Mouse (Mus musculus): ENCODE measurements around the gene Gnai1. TPM values are rescaled to one million over a fixed set of nuclear protein-coding genes. Genes with fewer than 3 reads are reported as not detected.

The Gnai1 gene
- total RNA-seq, 2 experiments from 2014 or later = 3.5 to 6.9 TPM

DNA sequence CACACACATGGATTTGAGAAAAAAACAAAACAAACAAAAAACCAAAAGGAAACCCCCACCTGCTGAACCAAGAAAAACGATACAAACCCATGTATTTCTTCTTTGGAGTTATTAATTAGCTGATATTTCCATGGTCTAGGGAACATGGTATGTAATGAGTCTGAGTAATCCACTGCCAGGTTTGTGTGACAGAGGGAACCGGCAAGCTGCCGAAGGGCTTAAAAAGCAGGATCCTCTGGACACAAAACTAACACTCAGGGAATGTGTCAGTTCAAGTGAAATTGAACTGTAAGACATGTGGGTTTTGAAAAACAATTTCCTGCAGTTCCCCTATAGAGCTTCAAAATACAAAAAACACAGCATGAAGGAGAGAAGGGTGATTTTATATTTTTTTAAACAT is 72.1 kb downstream of the Gnai1 start:
- DNase-seq = no peak

DNA sequence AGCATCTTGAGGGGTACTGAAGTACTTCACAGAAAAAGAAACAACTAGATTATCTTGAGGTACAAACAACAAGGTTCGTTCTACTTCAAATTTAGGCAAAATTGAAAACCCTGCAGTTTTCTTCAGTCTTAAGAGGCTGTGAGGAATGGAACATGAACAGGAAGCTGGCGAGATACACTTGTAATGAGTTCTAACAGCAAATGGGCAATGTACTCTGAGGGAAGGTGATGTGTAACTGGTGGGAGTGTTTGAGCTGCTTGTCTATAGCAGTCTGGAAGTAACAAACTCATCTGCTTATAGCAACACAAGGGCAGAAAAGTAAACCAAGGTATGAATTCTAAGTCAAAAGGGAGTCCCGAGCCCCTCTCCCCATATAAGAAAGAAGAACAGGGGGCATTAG is 78.1 kb downstream of the Gnai1 start:
- DNase-seq = no peak

DNA sequence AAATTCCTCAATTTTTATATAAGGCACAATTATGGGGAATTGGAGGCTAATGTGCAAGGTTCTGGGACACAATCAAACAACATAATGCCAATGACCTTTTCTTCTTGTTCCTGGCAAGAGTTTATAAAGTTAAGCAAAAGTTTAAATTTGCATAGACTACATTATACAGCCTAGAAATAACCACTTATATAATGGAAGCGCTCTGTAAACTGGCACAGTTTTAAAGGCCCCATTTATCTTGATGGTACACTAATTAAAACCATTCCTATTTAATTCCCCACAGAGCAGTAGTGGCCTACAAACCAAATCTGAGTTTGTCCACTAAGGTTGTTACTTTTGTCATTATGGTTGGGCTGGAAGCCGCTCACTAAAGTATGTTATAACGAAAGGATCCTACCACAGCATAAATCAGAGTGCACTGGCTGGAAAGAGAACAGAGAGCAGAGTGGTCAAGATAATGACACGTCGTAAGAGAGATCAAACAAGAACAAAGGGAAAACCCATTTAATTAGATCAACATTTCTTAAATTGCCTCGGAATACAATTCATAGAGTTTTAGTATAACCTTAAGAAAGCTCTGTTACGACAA is 85.7 kb downstream of the Gnai1 start:
- DNase-seq = no peak

DNA sequence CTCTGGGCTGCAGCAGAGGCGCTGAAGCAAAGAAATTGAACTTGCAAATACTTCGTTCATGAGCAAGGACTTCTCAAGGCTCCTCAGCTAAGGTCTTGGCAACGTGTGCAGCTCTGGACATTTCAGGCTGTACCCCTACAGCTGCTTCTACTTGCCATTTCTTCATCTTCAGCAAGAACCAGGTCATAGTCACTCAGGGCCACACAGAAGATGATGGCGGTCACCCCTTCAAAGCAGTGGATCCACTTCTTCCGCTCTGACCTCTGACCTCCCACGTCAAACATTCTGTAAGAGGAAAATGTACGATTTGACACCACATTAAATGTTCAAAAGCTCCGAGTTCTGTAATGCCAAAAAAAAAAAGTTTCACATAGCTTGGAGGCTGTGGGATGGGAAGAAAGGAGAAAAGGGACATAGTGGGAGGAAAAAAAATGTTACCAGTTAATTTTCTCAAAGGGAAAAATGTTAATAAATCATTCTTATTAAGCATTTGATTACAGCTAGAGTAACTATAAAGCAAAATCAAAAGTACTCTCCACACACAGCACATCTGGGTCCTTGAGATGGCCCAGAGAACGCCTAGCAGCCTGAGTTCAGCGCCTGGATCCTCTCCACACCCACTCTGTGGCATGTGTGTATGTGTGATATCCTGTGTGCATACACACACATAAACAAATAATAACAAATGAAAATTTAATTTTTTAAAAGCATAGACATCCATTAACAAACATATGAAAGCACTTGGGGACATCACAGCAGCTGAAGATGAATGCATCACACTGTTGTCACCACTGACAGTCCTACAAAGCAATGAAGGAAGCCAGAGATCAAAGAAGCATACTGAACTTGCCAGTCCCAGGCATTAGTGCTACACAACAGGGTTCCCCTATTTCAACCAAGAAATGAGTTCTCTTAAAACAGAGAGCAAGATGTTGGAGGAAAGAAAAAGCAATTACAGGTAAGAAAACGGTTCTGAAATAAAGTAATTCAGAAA is 86.6 kb downstream of the Gnai1 start:
- no peak for DNase-seq

DNA sequence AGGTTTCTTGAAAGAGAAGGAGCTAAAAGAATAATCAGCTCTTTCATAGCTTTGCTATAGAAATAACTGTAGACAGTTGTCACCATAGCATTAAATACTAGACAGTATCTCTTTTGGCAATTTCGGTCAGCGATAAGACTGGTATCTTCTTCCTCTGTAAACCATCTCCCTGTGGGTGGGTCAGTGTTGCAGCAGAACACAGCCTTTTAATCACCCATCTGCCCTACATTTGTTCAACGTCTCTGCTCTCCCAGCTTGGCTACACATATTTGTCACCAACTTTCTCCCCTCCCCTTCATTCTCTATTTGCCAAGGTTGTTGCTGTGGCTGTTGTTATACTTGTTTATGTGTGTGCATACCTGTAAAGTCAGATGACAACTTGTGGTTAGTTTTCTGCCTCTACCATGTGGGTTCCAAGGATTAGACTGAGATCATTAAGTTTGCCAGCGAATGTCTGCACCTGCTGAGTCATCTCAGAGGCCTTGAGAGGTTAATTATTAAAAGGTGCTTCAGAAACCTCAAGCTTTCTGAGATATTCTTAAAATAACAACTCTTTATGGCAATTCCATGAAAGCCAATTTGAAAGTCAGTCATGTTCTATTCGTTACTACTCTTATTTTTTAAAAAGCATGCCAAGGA is 109.7 kb downstream of the Gnai1 start:
- no peak for DNase-seq

DNA sequence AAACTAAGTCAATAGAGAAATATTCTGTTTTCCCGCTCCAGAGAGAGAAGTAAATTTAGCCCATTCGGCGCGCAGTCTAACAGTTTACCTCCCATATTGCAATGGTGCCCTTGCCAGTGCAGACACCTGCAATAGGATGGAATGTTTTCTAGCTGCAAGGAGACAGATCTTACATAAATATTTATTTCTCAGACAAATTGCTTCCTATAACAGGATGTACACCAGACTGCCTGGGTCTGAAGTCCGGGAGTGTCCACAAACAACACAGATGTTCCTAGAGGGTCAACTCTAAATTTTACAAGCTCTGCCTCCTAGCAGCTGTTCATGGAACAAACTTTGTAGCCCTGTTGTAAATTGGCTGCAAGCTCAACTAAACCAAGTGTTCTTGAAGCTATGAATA is 111.0 kb downstream of the Gnai1 start:
- no peak for DNase-seq

DNA sequence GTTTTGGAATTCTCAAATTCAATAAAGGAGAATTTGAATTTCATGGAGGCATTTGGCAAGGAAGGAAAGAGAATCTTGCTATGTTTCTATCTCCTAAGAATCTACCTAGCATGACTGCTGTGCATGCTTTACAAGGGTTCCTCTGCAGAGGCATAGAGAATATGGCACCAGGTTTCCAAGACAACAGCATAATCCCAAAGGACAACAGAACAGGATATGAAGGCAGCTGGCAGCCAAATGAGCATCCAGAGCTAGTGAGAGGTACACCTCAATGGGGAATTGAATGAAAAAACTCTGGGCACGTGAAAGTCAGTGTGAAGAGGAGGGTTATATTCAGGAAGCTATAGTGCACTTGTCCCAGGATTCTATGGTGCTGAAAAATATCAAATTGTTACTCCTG is 130.8 kb downstream of the Gnai1 start:
- no peak for DNase-seq

DNA sequence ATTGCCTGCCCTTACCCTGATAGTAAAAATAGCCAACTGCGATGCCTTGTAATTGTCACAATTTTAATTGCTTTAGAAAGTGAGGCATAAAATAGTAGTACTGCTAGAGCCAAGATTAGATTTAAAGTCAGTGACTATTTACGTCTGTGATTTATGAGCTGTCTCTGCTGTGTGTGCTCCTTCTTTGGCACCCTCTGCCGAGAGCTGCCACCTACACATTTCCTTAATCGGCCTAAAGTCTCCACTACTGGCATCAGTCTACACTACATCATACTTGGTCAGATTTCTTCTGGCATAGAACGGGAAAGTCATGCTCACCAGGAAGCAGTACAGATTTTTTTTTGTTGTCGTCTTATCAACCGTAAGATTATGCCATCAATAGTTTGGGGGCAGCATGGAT is 131.3 kb downstream of the Gnai1 start:
- DNase-seq = no peak

DNA sequence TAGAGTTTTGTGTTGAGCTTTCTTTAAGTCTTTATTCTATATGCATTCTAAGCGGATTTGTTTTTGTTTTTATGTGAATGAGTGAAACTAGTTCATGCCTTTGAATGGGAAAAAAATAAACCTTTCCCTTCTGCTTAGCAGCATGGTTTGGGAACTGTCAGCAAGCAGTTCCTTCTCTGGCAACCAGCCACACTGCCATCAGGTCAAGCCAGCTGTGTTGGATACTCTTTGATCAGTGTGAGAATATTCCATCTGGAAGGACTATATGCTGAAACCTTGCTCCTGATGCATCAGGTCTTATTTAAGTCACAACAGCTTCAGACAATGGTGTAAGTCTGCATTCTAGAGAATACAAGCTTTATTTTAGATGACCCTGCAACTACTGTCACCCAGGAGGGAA is 139.3 kb downstream of the Gnai1 start:
- no peak for DNase-seq

DNA sequence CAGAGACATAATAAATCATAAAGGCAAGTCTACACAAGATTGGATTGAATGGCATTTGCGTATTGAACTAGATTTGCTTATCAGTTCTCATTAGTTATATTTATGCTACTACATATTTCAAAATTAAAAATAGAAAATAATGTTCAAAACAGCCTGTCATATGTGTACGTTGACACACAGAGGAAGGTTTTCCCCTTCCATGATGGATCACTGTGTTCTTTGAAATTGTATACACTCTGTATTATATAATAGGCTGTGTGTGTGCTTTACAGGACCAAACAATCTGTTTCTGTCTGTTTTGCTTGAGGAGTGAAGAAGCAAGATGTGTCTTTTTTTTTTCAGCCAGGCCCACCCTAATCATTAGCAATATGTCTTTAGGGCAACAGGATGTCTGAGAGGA is 141.9 kb downstream of the Gnai1 start:
- DNase-seq = no peak

DNA sequence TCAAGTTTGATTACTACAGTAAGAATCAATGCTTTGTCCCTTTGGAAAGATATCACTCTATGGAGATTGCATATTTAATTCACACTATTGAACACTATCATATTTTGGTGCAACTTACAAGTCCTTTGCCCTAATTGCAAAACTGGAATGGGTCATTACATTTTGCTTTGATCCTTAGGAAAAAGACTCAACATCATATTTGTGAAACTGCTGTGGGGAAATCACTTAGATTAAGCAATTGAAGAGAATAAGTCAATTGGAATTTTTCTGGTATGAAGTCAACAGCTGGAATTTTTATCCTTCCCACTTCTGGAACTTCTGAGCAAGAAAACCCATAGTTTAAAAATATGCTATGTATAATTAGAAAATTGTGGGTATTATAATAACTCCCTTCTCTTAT is 142.3 kb downstream of the Gnai1 start:
- DNase-seq = no peak
